Mouse (Mus musculus): ENCODE data around the gene Rpl21. TPM values are rescaled to one million over a fixed set of nuclear protein-coding genes. Genes with fewer than 3 reads are reported as not detected.

The Rpl21 gene
- polyA plus RNA-seq, 1 experiment from 2014 or later = 315 TPM

GRCm38 (mm10) chr5:146840422-146840821 is 7.7 kb downstream of the Rpl21 start:
- no peaks in the 10 kb centered on the region for H3K9me3 ChIP-seq (ENCODE audit: control insufficient read depth, low read length)
- no peak for ATAC-seq
- H3K36me3 ChIP-seq (ENCODE audit: control insufficient read depth, insufficient read depth, low read length) = peaks cover 25% of the 10 kb centered on the region
- H3K9ac ChIP-seq (ENCODE audit: low read depth, low read length) = no peak overlapping the region
- no peak overlapping the region for H3K4me3 ChIP-seq (ENCODE audit: low read length)
- no peak overlapping the region for H3K27ac ChIP-seq (ENCODE audit: low read depth, low read length)
- H3K4me2 ChIP-seq (ENCODE audit: low read length) = no peak overlapping the region
- peaks cover 3% of the 10 kb centered on the region for H3K4me1 ChIP-seq (ENCODE audit: control insufficient read depth, insufficient read depth, low read depth, low read length)
- no peaks in the 10 kb centered on the region for H3K27me3 ChIP-seq (replicated peaks; ENCODE audit: control insufficient read depth, insufficient read depth, low read length)
- WGBS = 84% methylated on average over 4 of the region's 4 CpGs

DNA sequence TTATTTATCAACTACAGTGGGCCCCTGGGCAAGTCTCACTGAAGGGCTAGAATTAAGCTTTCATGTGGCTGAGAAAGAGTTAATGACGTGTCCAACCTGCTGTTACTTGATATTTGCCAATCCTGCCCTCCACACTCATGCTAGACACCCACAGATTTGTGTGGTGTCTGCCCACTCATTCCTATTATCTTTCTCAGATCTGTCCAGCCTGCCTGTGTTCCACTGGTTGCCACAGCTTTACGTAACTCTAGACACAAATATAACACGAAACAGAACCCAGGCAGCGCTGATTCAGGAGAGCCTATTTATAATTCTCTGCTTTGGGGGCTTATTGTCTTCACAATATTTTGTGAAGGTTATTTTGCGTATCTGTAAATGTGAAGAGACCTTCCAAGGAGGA is 8.6 kb downstream of the Rpl21 start:
- H3K27me3 ChIP-seq (replicated peaks; ENCODE audit: control insufficient read depth, insufficient read depth, low read length) = no peaks in the 10 kb centered on the region
- H3K4me2 ChIP-seq (ENCODE audit: low read length) = no peak overlapping the region
- H3K4me1 ChIP-seq (ENCODE audit: control insufficient read depth, insufficient read depth, low read depth, low read length) = peaks cover 8% of the 10 kb centered on the region
- peaks cover 18% of the 10 kb centered on the region for H3K36me3 ChIP-seq (ENCODE audit: control insufficient read depth, insufficient read depth, low read length)
- H3K9ac ChIP-seq (ENCODE audit: low read depth, low read length) = no peak overlapping the region
- 88% methylated on average over 5 of the region's 5 CpGs for WGBS
- H3K9me3 ChIP-seq (ENCODE audit: control insufficient read depth, low read length) = no peaks in the 10 kb centered on the region
- no peak overlapping the region for H3K27ac ChIP-seq (ENCODE audit: low read depth, low read length)
- no peak for ATAC-seq
- H3K4me3 ChIP-seq (ENCODE audit: low read length) = no peak overlapping the region

DNA sequence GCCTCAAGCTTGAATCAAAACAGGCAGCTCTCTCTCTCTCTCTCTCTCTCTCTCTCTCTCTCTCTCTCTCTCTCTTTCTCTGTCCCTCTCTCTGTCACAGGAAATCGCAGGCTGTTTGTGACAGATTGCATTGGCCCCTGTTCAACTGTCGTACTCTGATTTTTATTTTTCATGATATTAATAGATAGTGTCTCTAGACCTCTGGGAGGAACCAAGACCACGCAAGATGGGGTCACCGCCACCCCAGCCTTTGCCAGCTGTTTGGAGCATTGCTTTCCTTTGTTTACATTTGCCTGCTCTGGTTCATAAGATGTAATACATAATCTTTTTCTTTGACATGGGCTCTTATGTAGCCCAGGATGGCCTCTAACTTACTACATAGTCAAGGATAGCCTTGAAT is 9.3 kb downstream of the Rpl21 start:
- no peaks in the 10 kb centered on the region for H3K9me3 ChIP-seq (ENCODE audit: control insufficient read depth, low read length)

DNA sequence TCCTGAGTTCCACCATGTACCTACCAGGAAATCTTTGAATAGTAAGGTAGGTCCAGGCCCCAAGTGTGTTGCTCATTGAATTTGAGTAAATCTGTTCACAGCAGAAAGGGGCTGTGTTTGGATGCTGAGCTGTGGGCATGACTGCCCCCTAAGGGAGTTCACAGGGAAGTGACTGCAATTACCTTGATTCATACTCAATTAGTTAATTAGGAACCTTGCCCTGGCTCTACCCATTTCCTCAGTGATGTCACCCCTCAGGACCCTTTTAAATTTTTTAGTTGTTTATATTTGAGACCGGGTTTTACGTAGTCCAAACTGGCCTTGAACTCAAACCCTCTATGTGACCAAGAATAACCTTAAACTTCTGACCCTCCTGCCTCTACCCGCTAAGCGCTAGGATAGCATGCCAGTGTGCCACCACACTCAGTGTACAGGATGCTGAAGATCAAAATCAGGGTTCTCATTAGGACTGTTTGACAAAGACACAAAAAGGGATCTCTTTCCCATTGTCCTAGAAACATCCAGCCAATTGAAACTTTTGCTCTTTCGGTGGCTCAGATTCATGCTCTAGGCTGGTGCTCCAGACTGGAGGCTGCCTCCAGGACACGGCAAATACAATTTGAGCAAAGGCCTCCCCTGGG is 11.7 kb downstream of the Rpl21 start:
- peak overlapping the region; percentile 76 for H3K4me3 ChIP-seq (ENCODE audit: low read length)
- whole genome bisulfite sequencing = 11% methylated on average over 6 of the region's 6 CpGs
- ATAC-seq = peak; percentile 59

More for the DNA sequence above, 9.3 kb downstream of the Rpl21 start:
- Histone ChIP-seq H3K27ac (ENCODE audit: low read depth, low read length) (no peak overlapping the region), H3K9ac (ENCODE audit: low read depth, low read length) (no peak overlapping the region), H3K4me1 (ENCODE audit: control insufficient read depth, insufficient read depth, low read depth, low read length) (peaks cover 8% of the 10 kb centered on the region), H3K4me2 (ENCODE audit: low read length) (no peak overlapping the region), H3K36me3 (ENCODE audit: control insufficient read depth, insufficient read depth, low read length) (peaks cover 11% of the 10 kb centered on the region), H3K27me3 (replicated peaks; ENCODE audit: control insufficient read depth, insufficient read depth, low read length) (no peaks in the 10 kb centered on the region), H3K4me3 (ENCODE audit: low read length) (no peak overlapping the region)
- no peak for ATAC-seq
- WGBS = 92% methylated on average over 4 of the region's 4 CpGs

GRCm38 (mm10) chr5:146844945-146845365 is 12.3 kb downstream of the Rpl21 start, which contains the start of gene Rasl11a:
Gene Rasl11a, plus strand, starts transcription at chr5:146845071.
- H3K4me3 ChIP-seq (ENCODE audit: low read length) = peak within 1 kb of the TSS; percentile 76
- ATAC-seq = peak; percentile 93
- H3K36me3 ChIP-seq (ENCODE audit: control insufficient read depth, insufficient read depth, low read length) = no peaks in the 10 kb centered on the region
- WGBS = under 1% methylated on average over 40 of the region's 40 CpGs
- H3K9ac ChIP-seq (ENCODE audit: low read depth, low read length) = peak within 1 kb of the TSS; percentile 78
- H3K27me3 ChIP-seq (replicated peaks; ENCODE audit: control insufficient read depth, insufficient read depth, low read length) = no peaks in the 10 kb centered on the region
- peaks cover 8% of the 10 kb centered on the region for H3K4me1 ChIP-seq (ENCODE audit: control insufficient read depth, insufficient read depth, low read depth, low read length)
- H3K4me2 ChIP-seq (ENCODE audit: low read length) = peak within 1 kb of the TSS; percentile 99
- no peaks in the 10 kb centered on the region for H3K9me3 ChIP-seq (ENCODE audit: control insufficient read depth, low read length)
- peak within 1 kb of the TSS; percentile 63 for H3K27ac ChIP-seq (ENCODE audit: low read depth, low read length)

More for the DNA sequence above, 11.7 kb downstream of the Rpl21 start:
- no peak overlapping the region for H3K27ac ChIP-seq (ENCODE audit: low read depth, low read length)
- H3K4me2 ChIP-seq (ENCODE audit: low read length) = peak overlapping the region; percentile 99
- peaks cover 8% of the 10 kb centered on the region for H3K4me1 ChIP-seq (ENCODE audit: control insufficient read depth, insufficient read depth, low read depth, low read length)
- no peaks in the 10 kb centered on the region for H3K9me3 ChIP-seq (ENCODE audit: control insufficient read depth, low read length)
- peak overlapping the region; percentile 78 for H3K9ac ChIP-seq (ENCODE audit: low read depth, low read length)
- H3K27me3 ChIP-seq (replicated peaks; ENCODE audit: control insufficient read depth, insufficient read depth, low read length) = no peaks in the 10 kb centered on the region
- no peaks in the 10 kb centered on the region for H3K36me3 ChIP-seq (ENCODE audit: control insufficient read depth, insufficient read depth, low read length)

GRCm38 (mm10) chr5:146846489-146846888 is 13.8 kb downstream of the Rpl21 start:
- WGBS = 59% methylated on average over 2 of the region's 2 CpGs
- Histone ChIP-seq H3K27ac (ENCODE audit: low read depth, low read length) (no peak overlapping the region), H3K9me3 (ENCODE audit: control insufficient read depth, low read length) (no peaks in the 10 kb centered on the region), H3K4me1 (ENCODE audit: control insufficient read depth, insufficient read depth, low read depth, low read length) (peaks cover 8% of the 10 kb centered on the region), H3K27me3 (replicated peaks; ENCODE audit: control insufficient read depth, insufficient read depth, low read length) (no peaks in the 10 kb centered on the region), H3K36me3 (ENCODE audit: control insufficient read depth, insufficient read depth, low read length) (no peaks in the 10 kb centered on the region), H3K4me3 (ENCODE audit: low read length) (no peak overlapping the region; the same call in 1 of the 2 replicates), H3K4me2 (ENCODE audit: low read length) (peak overlapping the region; percentile 99; the same call in 1 of the 2 replicates), H3K9ac (ENCODE audit: low read depth, low read length) (peak overlapping the region; percentile 13; the same call in 1 of the 2 replicates)
- ATAC-seq = no peak

DNA sequence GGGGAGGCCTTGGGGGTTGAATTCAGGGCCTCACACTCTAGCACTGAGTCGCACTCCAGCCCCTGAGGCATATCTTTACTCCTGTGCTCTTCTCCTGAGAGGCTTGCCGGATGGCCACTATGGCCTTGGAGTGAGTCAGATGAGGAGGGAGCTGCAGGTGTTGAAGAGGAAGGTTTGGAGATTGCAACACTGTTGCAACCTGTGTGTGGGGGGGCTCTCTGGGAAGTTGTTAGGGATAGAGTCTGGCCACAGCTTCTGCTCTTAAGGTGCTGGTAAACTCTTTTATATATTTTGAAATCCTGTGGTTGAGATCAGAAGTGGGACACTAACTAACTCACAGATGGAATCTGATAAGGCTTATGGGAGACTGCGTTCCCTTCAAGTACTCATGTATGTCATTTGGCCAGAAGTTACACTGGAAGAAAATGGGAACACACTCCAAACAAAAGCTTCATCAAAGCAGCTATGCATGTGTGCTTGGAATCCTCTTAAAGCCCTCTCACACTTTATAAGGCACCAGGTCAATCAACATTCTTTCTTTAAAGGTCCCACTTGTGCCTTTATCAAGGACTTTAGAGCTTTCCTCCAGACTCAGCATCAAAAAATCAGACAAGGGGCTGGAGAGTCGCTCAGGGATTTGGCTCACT is 16.4 kb downstream of the Rpl21 start:
- Histone ChIP-seq H3K36me3 (ENCODE audit: control insufficient read depth, insufficient read depth, low read length) (no peaks in the 10 kb centered on the region), H3K9ac (ENCODE audit: low read depth, low read length) (no peak overlapping the region), H3K4me1 (ENCODE audit: control insufficient read depth, insufficient read depth, low read depth, low read length) (peaks cover 8% of the 10 kb centered on the region), H3K27me3 (replicated peaks; ENCODE audit: control insufficient read depth, insufficient read depth, low read length) (no peaks in the 10 kb centered on the region; the same call in 1 of the 2 replicates), H3K27ac (ENCODE audit: low read depth, low read length) (no peak overlapping the region), H3K4me2 (ENCODE audit: low read length) (no peak overlapping the region), H3K9me3 (ENCODE audit: control insufficient read depth, low read length) (no peaks in the 10 kb centered on the region), H3K4me3 (ENCODE audit: low read length) (no peak overlapping the region)
- 99% methylated on average over 4 of the region's 4 CpGs for WGBS
- no peak for ATAC-seq

DNA sequence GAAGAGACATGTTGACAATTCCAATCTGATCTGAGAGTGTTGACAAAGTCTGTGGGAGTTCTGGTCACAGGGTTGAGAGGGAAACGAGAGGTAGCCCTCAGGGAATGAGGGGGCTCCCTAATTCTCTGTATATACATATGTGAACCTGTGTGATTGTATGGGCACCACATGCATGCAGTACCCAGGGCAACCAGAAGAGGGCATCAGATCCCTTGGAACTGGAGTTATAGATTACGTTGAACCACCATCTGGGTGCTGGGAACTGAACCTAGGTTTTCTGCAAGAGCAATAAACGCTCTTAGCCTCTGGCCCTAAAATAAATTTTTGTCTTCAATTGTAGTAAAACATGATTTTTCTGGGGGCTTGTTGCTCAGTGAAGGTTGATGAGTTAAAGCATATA is 23.4 kb downstream of the Rpl21 start:
- Histone ChIP-seq H3K27ac (ENCODE audit: low read depth, low read length) (no peak overlapping the region), H3K4me1 (ENCODE audit: control insufficient read depth, insufficient read depth, low read depth, low read length) (no peaks in the 10 kb centered on the region), H3K27me3 (replicated peaks; ENCODE audit: control insufficient read depth, insufficient read depth, low read length) (no peaks in the 10 kb centered on the region; the same call in 1 of the 2 replicates), H3K36me3 (ENCODE audit: control insufficient read depth, insufficient read depth, low read length) (no peaks in the 10 kb centered on the region), H3K4me2 (ENCODE audit: low read length) (no peak overlapping the region), H3K4me3 (ENCODE audit: low read length) (no peak overlapping the region), H3K9me3 (ENCODE audit: control insufficient read depth, low read length) (no peaks in the 10 kb centered on the region), H3K9ac (ENCODE audit: low read depth, low read length) (no peak overlapping the region)
- 91% methylated on average over 3 of the region's 3 CpGs for WGBS
- no peak for ATAC-seq

DNA sequence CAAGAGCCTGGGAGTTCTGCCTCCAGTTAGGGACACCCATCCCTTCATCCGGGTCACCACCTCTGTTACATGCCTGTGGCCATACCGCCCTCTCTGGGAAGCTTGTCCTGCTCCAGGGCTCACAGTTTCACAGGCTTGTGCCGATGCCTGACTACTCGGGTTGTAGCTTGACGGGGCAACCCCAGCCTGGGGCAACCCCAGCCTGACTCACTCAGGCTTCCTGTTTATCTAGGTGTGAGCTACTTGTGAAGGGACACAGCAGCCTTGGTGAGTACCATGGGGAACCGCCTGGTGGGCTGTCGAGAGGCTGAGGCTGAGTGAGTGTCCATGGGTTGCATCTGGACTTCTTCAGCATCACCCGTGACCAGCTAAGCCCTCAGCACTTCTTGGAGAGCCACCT is 24.9 kb downstream of the Rpl21 start:
- Histone ChIP-seq H3K36me3 (ENCODE audit: control insufficient read depth, insufficient read depth, low read length) (no peaks in the 10 kb centered on the region), H3K27me3 (replicated peaks; ENCODE audit: control insufficient read depth, insufficient read depth, low read length) (no peaks in the 10 kb centered on the region), H3K4me1 (ENCODE audit: control insufficient read depth, insufficient read depth, low read depth, low read length) (no peaks in the 10 kb centered on the region), H3K4me3 (ENCODE audit: low read length) (no peak overlapping the region), H3K27ac (ENCODE audit: low read depth, low read length) (no peak overlapping the region), H3K9me3 (ENCODE audit: control insufficient read depth, low read length) (no peaks in the 10 kb centered on the region), H3K4me2 (ENCODE audit: low read length) (no peak overlapping the region), H3K9ac (ENCODE audit: low read depth, low read length) (no peak overlapping the region)
- no peak for ATAC-seq
- WGBS = 85% methylated on average over 8 of the region's 8 CpGs

Measured in hindbrain, embryonic 16.5 days (tissue).